In genomic region chrX:38400616-38401015, GRCm38 (mm10) we compare ENCODE assay signal across 18 mouse cellular contexts.
"Had no signal": no experiment of that assay in that cellular context is flagged by ENCODE, and none has a peak within 500 bp of the region (broad histone marks: within the 10 kb centered on the region; RNA-seq: fewer than 3 reads in every experiment).

No protein-coding gene starts in this region.

- H3K36me3 ChIP-seq: midbrain, embryonic 10.5 days; midbrain, embryonic 12.5 days; neural tube, embryonic 13.5 days; neural tube, embryonic 15.5 days had no signal

- DNase-seq: lung, embryonic 14.5 days; lung, postnatal 10 days; lung, postnatal 4 days; midbrain, embryonic 14.5 days; retina, postnatal 1 day; right cerebral cortex, adult 18-20 months; right cerebral cortex, postnatal 25 days; right cerebral cortex, postnatal 4 days; spleen, adult 18-20 months; thymus, adult 18-20 months; thymus, postnatal 14 days; thymus, postnatal 36 days had no signal

- H3K27me3 ChIP-seq: midbrain, embryonic 12.5 days; neural tube, embryonic 13.5 days; neural tube, embryonic 15.5 days had no signal

- H3K9me3 ChIP-seq: midbrain, embryonic 10.5 days; midbrain, embryonic 12.5 days; neural tube, embryonic 13.5 days; neural tube, embryonic 15.5 days had no signal

- ATAC-seq: midbrain, embryonic 16.5 days had no signal

- H3K4me3 ChIP-seq: midbrain, embryonic 10.5 days; midbrain, embryonic 12.5 days; myocyte; neural tube, embryonic 13.5 days; neural tube, embryonic 15.5 days had no signal

- H3K9ac ChIP-seq: lung, embryonic 14.5 days; midbrain, embryonic 12.5 days; neural tube, embryonic 13.5 days; neural tube, embryonic 15.5 days had no signal

- H3K4me2 ChIP-seq: lung, embryonic 14.5 days; midbrain, embryonic 12.5 days; neural tube, embryonic 13.5 days; neural tube, embryonic 15.5 days had no signal

- H3K4me1 ChIP-seq: midbrain, embryonic 10.5 days; midbrain, embryonic 12.5 days; neural tube, embryonic 13.5 days; neural tube, embryonic 15.5 days had no signal

- H3K27ac ChIP-seq: midbrain, embryonic 10.5 days; midbrain, embryonic 12.5 days; neural tube, embryonic 13.5 days; neural tube, embryonic 15.5 days had no signal
